Mouse (Mus musculus) CH12.LX (cell line): ENCODE data around the gene 4930469K13Rik.

Source experiments
- CTCF ChIP-seq, 2 experiments: IDR thresholded peaks in 1 of 2; conservative IDR thresholded peaks in 1 of 2; 2 replicates each; pipeline ENCODE4 v1.5.1; 2011 to 2012; ENCODE audit warnings: low read depth in 2 of 2, low read length in 2 of 2, improper control_type of control experiment in 1 of 2, inconsistent platforms in 1 of 2, mild to moderate bottlenecking in 1 of 2, moderate library complexity in 1 of 2
- EP300 ChIP-seq: IDR thresholded peaks from 2 replicates; pipeline ENCODE4 v1.6.1; 2011; ENCODE audit warnings: low read length, improper control_type of control experiment
- HCFC1 ChIP-seq: IDR thresholded peaks from 2 replicates; pipeline ENCODE4 v1.6.1; 2012; ENCODE audit warnings: low read depth, mild to moderate bottlenecking, inconsistent platforms, low read length, improper control_type of control experiment
- JUN ChIP-seq: IDR thresholded peaks from 2 replicates; pipeline ENCODE4 v1.6.1; 2011; ENCODE audit warnings: low read depth, mild to moderate bottlenecking, low read length, improper control_type of control experiment, moderate library complexity; ENCODE audit not compliant: insufficient read depth
- JUND ChIP-seq: conservative IDR thresholded peaks from 2 replicates; pipeline ENCODE4 v1.6.1; 2011; ENCODE audit warnings: low read depth, low read length, improper control_type of control experiment
- MAFK ChIP-seq: IDR thresholded peaks from 2 replicates; pipeline ENCODE4 v1.6.1; 2011; ENCODE audit warnings: low read length, improper control_type of control experiment; ENCODE audit not compliant: insufficient replicate concordance
- POLR2A ChIP-seq: IDR thresholded peaks from 2 replicates; pipeline ENCODE4 v1.6.1; 2011; ENCODE audit warnings: low read depth, mild to moderate bottlenecking, improper control_type of control experiment, low read length
- SIN3A ChIP-seq: IDR thresholded peaks from 2 replicates; pipeline ENCODE4 v1.6.1; 2012; ENCODE audit warnings: low read length, improper control_type of control experiment, inconsistent platforms
- USF1 ChIP-seq: IDR thresholded peaks from 2 replicates; pipeline ENCODE4 v1.6.1; 2014; ENCODE audit warnings: low read depth, mild to moderate bottlenecking, inconsistent platforms, low read length, improper control_type of control experiment
- ZMIZ1 ChIP-seq: IDR thresholded peaks from 2 replicates; pipeline ENCODE4 v1.6.1; 2012; ENCODE audit warnings: low read depth, mild to moderate bottlenecking, inconsistent platforms, low read length, improper control_type of control experiment

DNA sequence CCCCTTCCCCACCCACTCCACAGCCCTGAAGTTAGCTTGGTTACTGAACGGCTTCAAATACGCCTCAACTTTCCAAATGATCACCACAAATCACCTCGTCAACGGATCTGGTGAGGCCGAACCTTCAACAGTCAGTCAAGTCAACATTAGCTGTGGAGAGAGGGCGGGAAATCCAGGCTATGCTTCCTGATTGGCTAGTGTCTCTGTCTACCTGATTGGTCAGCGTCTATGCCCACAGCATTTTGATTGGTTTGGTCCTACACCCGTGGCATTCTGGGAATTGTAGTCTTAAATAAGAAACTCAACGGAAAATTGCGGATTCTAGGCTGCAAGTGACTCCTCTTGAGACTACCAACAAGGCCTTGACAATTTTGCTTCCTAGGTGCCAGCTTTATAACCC lies at the start of gene 4930469K13Rik:
- TF ChIP-seq CTCF (conservative IDR thresholded peaks at IDR 0.05 in 1 of 2, IDR thresholded peaks at IDR 0.05 in 1 of 2; ENCODE audit: low read depth in 2 of 2, low read length in 2 of 2) (no peak), SIN3A (no peak), EP300 (no peak), POLR2A (no peak), JUND (no peak), JUN (no peak), ZMIZ1 (no peak), USF1 (no peak), MAFK (no peak), HCFC1 (peak; percentile 93)
